1 mouse cellular context compared by ENCODE assay signal in the genomic region with DNA sequence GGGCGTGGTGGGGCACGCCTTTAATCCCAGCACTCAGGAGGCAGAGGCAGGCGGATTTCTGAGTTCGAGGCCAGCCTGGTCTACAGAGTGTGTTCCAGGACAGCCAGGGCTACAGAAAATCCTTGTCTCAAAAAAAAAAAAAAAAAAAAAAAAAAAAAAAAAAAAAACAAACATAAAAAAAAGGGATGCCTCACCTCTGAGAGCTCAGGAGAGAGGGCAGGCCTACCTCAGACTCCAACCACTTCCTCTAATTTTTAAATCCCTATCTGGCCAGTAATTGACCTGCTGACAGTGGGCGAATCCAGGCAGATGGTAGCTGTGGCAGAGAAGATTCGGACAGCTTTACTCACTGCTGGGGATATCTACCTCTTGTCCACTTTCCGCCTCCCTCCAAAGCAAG.
TF ChIP-seq lines count a peak whose summit lies in the region.

No protein-coding gene starts in this region.

TF ChIP-seq in CH12.LX, 34 proteins besides CTCF, POLR2A, EP300 and RAD21:
- TF ChIP-seq ZNF384 (IDR thresholded peaks at IDR 0.05; ENCODE audit: low read depth, low read length) = peak; percentile 22; the same call in 1 of the 2 replicates
